Mouse (Mus musculus) left cerebral cortex, adult 6 months (tissue): ENCODE measurements around the gene Tmem136. TPM values are rescaled to one million over a fixed set of nuclear protein-coding genes. Genes with fewer than 3 reads are reported as not detected.

Experiments
- long read RNA-seq, 2 experiments: library from polyadenylated mRNA; unstranded; transcript quantifications; one replicate each; pipeline ENCODE4 v2.0.0; 2019 to 2020
- polyA plus RNA-seq: library from polyadenylated mRNA; unstranded; fragments of <200 nt; fragmentation: Nextera tagmentation; gene quantifications from 2 replicates; pipeline ENCODE4 v1.2.3, GENCODE M21; 2021

The Tmem136 gene
- 9.5 and 11.7 TPM in 2 replicates for polyA plus RNA-seq
- long read RNA-seq, experiment 1, transcript Tmem136-201 (3 exons, 3,503 nt): major isoform, 20 of 25 reads
- long read RNA-seq, experiment 1, partial matches to known transcripts: 0 of 25 reads
- long read RNA-seq, experiment 1, other reads (novel, unspliced or antisense): 3 of 25 reads
- long read RNA-seq, experiment 2, partial matches to known transcripts: 3 of 5 reads
- long read RNA-seq, experiment 2, other reads (novel, unspliced or antisense): 1 of 5 reads

DNA sequence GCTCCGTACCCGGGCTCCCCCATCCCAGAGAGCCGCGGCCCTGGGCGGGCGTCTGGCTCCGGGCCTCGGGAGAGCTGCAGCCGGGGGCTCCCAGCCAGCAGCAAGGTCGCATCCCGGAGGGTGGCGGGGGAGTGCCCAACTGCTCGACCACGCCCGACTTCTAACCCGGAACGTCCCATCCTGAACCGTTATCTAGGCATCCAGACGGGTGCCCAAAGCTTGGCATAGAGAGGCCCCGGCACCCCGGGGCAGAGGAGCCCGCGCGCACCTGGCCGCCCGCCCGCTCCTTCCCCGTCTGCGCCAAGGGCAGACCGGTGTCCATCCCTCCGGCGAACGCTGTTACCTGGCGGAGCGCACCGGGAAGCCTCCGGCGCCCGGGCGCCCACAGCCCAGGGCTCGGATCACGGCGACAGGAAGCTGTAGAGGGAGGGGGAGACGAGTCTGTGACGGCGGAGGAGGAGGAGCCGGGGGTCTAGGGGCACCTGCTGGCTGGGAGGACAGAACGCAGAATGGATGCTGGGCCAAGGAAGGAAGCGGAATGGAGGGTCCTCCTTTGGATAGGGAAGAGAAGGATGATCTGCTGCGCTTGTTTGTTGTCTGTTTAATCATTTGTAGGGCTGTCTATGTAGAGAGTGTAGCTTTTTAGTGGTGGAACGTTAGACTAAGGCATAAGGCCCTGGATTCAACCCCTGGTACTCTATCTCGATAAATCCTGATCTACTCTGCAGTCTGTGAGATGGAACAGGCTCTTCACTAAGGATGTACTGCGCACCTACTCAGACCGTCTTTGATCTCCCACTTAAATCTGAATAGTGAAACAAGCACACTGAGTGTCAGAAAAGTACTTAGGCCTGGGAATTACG is at the start of gene Tmem136:
Gene Tmem136, minus strand, starts transcription at position 437 of the 863 bp plus-strand sequence.

DNA sequence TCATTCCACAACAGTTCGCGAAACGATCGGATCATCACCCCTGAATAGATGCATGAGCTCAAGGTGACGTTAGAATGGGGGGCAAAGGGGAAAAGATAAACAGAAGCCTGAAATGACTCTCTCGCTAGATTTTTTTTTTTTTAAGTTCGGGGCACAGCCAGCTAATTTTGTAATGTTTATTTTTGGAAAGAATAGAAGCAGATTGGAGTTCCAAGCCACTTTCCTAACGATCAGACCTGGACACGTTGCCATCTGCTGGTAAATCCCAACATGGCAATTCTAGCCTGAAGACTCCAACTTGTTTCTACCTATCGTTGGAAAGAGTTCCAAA is 9.2 kb downstream of the Tmem136 start, which contains the start of gene Arhgef12:
Gene Arhgef12, minus strand, starts transcription at position 53 of the 331 bp plus-strand sequence.

Other genes with a start within 250 kb of the Tmem136 start
- gene Grik4, start 172.1 kb downstream of the Tmem136 start, polyA plus RNA-seq: 6.3 and 6.4 TPM in 2 replicates
- gene Arhgef12, start 9.3 kb downstream of the Tmem136 start, polyA plus RNA-seq: 8.7 and 9.2 TPM in 2 replicates
- gene Pou2f3, start 93.8 kb upstream of the Tmem136 start, polyA plus RNA-seq: 0.27 and 0.34 TPM in 2 replicates
- gene Oaf, start 123.3 kb upstream of the Tmem136 start, polyA plus RNA-seq: 3.2 and 14.3 TPM in 2 replicates
- 0.05 and 0.29 TPM in 2 replicates for gene Trim29, start 194.3 kb upstream of the Tmem136 start, polyA plus RNA-seq